Mouse (Mus musculus): ENCODE results near the gene Kcnh2.

The Kcnh2 gene

DNA sequence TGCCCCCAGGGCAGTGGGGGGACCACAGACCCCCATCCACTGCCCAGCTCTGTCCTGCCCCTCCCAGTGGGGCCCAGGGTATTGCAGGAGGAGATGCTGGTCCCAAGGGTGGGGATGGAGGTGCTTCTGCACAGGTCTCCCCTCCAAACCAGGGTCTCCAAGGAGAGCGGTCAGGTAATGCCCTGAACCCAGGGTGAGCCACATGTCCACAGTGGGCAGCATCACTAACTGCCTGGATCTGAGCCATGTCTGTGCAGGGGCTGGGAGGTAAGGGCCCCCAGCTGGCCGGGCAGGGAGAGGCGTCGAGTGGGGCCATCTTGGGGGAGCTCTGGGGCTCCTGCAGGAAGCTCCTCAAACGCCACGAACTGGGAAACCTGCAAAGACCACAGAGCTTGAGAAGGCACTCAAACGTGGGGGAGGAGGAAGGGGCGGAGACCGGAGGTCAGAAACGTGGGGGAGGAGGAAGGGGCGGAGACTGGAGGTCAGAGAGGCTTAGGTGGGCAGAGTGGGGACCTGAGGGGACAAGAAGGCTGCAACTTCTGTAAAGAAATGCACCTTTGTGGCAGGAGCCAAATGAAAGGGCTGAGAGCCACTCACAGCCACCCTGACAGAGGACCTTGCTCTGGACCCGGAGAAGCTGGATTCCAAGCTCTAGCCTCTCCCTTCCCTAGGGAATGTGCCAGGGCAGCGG, 31.5 kb downstream of the Kcnh2 start:
- DNase-seq (ENCODE audit: low spot score) = no peak

DNA sequence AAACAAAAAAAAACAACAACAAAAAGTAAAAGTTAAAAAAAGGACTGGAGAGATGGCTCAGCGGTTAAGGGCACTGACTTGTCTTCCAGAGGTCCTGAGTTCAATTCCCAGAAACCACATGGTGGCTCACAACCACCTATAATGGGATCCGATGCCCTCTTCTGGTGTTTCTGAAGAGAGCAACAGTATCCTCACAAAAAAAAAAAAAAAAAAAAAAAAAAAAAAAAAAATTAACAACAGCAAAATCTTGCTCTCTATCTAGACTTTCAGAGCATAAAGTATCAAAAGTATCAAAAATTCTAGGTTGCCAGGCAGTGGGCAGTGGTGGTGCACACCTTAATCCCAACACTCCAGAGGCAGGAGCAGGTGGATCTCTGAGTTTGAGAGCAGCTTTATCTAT, 42.2 kb downstream of the Kcnh2 start:
- DNase-seq (ENCODE audit: low spot score) = no peak

DNA sequence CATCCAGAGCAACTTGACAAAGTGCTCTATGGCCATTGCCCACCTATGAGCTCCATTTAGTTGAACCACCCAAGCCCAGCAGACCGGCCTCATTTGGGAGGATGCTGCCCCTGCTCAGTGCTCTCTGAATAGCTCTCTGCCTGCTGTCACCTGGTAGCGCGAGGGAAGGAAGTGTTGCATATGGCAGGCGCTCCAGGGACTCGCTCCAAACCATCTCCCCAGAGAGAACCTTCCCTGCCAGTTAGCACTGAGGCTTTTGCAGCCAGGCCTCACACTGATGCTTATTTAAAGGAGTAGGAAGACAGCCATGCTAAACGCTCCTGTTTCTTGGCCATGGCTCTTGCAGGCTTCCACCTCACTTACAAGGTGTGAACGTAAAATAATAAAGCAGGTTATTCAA, 42.8 kb downstream of the Kcnh2 start:
- DNase-seq (ENCODE audit: low spot score) = no peak

DNA sequence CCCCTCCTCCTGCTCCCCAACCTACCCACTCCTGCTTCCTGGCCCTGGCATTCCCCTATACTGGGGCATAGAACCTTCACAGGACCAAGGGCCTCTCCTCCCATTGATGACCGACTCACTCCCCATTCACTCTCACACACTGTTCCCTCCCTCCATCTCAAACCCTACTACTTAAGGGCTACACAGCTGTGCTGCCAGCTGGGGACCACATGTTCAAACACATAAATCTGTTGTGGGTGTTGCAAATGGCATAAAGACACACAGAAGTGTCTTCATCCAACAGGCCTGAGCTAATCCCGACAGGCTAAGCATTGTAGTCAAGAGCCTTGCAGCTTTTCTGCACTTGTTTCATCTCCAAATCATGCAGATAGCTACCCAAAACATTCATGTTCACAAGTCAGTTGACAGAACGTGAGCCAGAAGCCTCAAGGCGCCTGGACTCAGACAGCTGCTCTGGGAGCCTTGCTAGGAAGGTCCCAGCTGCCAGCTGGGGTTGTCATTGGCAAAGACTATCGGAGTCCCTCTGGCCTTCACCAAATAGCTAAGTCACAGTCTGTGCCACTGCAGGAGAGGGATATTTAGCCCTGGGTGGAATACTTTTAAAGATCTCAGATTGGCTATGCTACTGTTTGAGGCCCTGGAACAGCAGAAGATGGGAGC, 44.2 kb downstream of the Kcnh2 start:
- no peak for DNase-seq (ENCODE audit: low spot score)

DNA sequence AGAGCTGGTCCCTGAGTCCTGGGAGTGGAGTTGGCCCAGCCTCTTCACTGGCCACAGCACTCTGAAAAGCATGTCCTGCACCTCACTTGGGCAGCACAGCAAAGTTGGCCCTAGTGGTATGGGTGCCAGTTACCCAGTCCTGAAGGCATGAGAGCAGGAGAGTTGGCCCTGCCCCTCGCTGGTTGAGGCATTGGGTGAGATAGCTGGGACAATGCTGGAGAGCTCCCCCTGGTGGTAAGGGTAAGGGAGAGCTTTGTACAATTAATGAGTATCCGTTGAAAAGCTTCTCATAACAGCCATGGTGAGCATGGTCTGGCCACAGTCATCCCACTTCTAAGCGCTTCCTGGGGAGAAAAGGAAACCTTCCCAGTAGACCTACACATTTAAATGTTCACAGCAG, 48.2 kb downstream of the Kcnh2 start:
- no peak for DNase-seq (ENCODE audit: low spot score)

DNA sequence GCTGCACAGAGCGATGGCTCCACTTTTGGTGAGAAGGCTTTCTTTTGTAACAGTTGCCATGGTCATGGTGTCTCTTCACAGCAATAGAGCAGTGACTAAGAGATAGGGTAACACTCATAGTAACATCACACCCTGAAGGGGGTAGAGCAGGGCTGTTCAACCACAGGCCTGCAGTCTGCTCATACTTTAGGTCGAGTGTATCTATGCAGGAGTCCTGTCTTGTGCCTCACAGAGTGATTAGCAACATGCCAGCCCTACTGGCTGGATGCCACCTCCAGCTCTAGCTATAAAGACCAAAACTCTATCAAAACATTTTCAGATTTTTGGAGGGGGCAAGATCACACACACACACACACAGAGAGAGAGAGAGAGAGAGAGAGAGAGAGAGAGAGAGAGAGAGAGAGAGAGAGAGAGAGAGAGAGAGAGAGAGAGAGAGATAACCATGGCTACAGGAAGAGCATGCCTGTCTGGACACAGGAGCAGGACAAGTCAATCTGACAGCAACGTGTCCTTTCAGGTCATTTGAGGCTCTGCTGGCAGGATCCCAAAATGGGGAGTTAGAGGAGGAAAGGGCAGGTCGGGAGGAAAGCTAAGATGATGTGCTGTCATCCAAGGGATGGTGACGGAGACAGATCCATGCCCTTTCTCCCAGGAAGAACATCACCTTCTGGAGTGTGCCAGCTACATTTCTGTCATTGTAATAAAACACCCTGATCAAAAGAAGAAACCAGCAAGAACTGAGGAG, 51.4 kb downstream of the Kcnh2 start:
- no peak for DNase-seq (ENCODE audit: low spot score)

DNA sequence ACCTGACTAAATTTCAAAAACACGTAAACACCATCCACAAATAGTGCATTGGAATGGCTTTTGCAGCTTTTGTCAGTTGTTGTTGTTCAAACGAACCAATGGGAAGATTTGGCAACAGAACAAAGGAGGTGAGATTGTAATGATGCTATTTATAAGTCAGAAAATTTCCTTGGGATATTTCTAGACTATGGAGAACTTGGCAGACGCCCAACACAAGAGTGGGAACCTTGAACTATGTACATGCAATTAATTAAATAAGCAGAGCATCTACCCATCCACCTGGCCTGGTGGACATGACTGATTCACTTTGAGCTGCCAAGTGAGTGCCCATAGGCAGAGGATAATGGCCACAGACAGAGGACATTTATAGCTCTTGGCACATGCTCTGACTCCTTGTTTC, 59.5 kb downstream of the Kcnh2 start:
- DNase-seq (ENCODE audit: low spot score) = no peak

DNA sequence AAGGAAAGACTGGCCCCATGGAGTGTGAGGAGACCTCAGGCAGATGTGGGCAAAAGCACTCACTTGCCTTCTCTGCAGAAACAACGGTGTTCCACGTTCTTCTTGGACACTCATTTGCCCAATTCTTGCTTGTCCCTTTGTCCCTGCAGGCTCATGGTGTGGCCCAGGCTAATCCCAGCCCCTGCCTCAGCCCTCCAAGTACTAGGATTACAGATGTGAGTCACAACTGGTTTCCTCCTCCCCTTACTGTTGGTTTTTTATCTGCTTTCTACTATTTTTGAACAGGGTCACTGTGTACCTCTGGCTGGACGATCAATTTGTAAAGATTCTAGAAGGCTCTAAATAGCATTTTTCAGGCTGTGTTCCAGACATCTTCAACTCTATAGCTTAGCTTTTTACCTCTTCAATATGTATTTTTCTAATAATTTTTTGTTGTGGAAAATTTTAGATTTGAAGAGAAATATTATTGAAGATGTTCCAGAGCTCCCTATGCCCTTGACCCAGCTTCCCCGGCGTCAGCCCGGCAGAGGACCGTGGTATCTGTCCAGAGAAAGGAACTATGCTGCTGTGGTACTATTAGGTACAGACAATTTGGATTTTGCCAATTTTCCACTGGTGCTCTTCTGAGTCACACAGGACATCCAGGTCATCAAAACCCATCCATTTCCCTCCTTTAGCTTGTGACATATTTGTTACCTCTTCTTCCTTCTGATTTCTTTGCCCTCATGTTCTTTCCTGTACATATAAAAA, 65.0 kb downstream of the Kcnh2 start:
- DNase-seq (ENCODE audit: low spot score) = no peak

DNA sequence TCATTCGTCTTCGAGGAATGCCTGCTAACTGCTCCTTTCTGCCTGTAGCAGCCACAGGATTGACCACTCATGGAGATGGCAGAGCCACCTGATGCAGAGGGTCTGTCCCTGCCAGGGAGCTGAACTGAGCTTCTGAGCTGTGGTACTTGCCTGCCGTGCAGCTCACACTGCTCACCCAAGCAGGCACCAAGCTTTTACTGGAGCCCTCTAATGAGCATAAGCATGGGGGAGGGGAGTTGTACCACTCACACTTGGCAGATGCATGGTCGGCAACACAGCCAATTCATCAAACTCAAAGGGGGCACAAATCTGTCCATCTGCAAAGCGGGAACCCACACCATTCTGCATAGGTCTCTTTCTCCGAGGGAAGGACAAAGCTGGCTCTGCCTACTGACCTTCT, 67.3 kb downstream of the Kcnh2 start:
- no peak for DNase-seq (ENCODE audit: low spot score)

DNA sequence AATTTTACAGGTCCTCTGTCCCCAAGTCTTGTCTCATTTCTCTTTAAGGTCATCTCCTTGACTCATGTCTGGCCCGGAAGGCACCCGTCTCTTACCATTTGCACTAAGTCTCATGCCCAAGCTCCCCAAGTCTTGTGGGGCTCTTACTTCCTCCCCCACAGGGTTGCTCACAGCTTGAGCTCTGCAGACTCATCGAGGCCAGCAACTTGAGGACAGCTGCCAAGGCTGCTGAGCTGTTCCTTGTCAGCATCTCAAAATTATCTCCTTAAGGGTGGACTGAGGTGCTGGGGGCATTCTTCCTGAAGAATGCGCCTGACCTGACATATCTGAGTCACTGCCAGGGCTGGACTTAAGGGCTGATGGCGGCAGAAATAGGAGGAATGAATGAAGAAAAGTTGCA, 68.2 kb downstream of the Kcnh2 start:
- DNase-seq (ENCODE audit: low spot score) = no peak

DNA sequence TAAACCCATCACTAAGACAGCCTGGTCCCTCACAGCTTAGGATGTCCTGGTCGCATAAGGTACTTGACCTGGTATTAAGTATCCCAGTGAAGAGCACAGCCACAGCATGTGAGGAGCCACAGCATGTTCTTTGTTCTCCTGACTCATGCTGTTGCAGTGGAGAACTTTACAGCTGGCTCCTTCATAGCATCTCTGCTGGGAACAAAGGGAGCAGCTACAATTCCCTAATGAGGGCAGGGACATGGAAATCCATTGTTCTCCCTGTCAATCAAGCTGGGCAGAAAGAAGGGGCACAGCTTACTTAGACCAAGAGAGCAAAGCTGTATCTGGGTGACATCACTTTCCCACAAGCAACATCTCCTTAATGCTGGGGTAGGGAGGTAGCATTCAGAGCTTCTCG, 70.9 kb downstream of the Kcnh2 start:
- DNase-seq (ENCODE audit: low spot score) = no peak

DNA sequence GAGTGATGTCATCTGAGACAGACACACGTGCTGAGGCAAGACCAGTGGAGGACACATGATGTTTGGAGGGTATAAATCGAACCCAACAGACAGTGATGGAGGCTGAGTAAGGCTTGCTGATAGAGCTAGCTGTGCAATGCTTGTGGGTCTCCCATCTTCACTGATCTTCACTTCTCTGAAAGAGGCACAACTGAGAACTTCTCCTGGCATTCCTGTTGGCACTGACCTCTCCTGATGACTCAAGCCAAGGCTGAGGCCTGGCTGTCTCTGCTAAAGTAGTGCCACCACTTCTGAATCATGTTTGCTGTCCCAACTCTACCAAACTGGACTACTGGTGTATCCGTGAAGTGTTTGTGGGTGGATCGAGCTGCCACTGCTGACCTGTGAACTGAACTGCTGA, 71.9 kb downstream of the Kcnh2 start:
- DNase-seq (ENCODE audit: low spot score) = no peak

DNA sequence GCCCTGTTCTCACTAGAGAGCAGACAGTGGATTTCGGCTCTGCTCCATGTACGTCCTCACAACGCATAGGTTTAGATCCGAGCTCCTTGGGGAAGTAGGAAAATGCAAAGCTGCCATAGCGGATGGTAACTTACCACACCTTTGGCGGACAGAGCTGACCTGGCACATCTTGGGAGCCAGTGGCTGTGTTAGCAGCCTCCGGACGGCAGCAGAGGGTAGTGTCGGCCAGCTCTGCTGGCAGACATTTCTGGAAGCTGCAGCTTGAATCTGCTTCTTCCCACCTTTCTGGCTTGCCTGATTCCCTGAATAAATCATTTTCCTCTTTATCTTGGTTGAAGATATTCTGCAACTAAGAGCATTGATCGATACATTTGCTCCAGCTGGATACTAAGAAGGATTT, 73.2 kb downstream of the Kcnh2 start:
- DNase-seq (ENCODE audit: low spot score) = no peak

DNA sequence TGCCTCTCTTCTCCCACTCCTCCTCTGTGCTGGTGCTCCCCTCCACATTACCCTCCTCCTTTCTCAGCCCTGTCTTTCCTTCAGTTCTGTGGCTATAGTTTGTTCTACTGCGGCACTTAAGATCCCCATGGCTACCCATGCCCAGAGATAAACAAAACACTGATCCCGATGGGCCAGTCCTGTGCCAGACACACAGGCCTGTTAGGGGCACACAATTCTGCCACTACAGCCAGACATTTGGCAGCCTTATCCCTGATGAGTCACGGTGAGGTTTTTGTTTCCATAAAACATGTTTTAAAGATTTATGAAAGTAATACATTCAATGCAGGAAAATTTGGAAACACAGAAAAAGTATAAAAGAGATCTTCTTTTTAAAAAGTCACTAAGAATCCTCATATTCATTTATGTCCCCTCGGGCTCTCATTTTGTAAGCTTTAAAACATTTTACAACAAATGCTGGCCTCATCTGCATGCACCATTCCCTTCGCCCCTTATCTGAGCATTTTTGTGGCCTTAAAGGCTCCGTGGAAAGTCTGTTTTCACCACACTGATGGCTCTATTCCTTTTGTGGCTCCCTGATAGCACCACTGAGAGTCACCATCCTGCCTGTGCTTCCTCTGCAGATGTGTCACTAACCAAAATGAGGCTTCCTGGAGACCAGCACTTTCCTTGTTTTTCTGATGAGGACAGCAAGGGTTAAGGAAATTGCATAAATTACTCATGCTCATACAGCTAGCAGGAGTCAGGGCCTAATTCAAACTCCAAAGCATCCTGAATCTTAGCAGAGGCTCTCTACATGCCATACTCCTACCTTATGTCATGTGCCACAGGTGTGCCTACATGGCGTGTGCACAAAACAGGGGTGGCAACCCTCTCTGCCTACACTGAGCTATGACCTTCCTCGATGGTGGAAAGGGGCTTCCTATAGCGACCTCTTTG, 77.5 kb downstream of the Kcnh2 start:
- no peak for DNase-seq (ENCODE audit: low spot score)

DNA sequence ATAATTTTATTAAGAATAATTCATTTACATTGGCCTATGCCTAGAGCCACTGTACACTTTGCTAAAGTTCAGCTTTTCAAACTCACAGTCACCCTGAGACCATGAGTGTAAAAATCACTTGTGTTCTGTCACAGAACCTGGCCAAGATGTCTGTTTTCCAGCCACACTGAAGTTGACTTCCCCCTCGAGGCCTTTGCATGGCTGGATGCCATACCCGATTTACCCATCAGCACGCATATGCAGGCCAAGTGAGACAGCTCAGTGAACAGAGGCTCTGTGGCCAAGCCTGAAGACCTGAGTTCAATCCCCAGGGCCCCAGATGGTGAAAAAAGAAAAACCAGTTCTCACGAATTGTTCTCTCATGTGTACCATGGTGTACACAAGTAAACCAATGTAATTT, 80.5 kb downstream of the Kcnh2 start:
- no peak for DNase-seq (ENCODE audit: low spot score)

All from ovary, postnatal 14 days (tissue).